ENCODE assay signal across 8 mouse cellular contexts in the genomic region with DNA sequence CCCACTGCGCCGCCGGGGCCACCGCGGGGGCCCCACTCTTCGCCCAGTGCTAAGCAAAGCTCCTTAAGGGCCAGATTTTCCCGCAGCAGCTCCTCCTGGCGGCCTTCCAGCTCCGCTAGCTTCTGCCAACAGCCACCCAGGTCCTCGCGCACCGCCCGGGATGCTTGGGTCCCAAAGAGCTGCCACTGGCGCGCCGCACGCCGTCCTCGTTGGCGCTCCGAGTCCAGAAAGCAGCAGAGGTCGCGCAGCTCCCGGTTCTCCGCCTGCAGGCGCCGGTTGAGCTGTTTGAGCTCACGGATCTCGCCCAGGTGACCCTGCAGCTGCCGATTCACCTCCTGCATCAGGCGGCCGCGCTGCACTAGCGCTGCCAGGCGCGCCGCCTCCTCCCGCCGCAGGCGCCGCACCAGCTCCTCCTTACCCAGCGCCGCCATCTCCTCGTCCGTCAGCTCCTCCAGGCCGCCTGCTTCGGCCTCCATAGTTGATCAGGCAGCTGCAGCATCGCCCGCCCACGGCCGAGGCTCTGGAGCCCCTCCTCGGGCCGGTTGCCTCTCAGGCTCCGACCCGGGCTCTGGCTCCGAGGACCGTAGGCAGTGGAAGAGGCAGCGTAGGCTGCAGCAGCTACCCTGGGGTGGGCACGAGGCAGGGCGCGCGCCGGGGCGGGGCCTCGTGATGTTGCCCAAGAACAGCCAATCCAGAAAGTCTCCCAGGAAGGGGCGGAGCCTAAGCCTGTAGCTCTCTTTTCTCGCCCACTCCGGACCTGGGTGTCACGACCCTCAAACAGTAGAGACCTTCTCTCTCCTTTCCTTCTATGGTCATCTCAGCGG. TPM values are rescaled to one million over a fixed set of nuclear protein-coding genes. Genes with fewer than 3 reads are reported as not detected.
A peak's percentile ranks its signal among the peaks of the same experiment; 100 is the strongest.
DNase-seq lines count a peak whose midpoint lies in the region; ATAC-seq and TF ChIP-seq lines count a peak whose summit lies in the region.

No protein-coding gene starts in this region.

- H3K27ac ChIP-seq in hindbrain, embryonic 15.5 days (replicated peaks) = peak overlapping the region; percentile 97

- H3K9ac ChIP-seq in hindbrain, embryonic 15.5 days = peak overlapping the region; percentile 89

- peaks cover 52% of the 10 kb centered on the region for H3K4me1 ChIP-seq in hindbrain, embryonic 15.5 days (replicated peaks)

- H3K4me3 ChIP-seq in hindbrain, embryonic 15.5 days = peak overlapping the region; percentile 81

- H3K9me3 ChIP-seq in hindbrain, embryonic 15.5 days = no peaks in the 10 kb centered on the region

- peak; percentile 77 for ATAC-seq in Patski
- peak; percentile 93 for ATAC-seq in hindbrain, embryonic 15.5 days (ENCODE audit: low FRiP score, low read depth)

- no peak for DNase-seq in Patski (ENCODE audit: low read depth, low spot score)
- peak; percentile 98 to 99 for DNase-seq in cerebellum, postnatal 14 days
- peak; percentile 94 to 95 for DNase-seq in frontal cortex, postnatal 25 days (ENCODE audit: low spot score in 2 of 2)
- peak; percentile 95 for DNase-seq in left cerebral cortex, adult 11 months (ENCODE audit: low spot score)
- peak; percentile 95 to 96 for DNase-seq in lung, postnatal 4 days
- peak; percentile 87 for DNase-seq in retina, postnatal 7 days (ENCODE audit: low read depth, low spot score)
- peak; percentile 90 for DNase-seq in urinary bladder, adult 2 months (ENCODE audit: low spot score)

- POLR2A ChIA-PET in Patski (lab: Charles Lee) = interaction anchor here (0.8 to 4.2 kb wide), 17 partner anchors 9 to 111 kb away, joined by 3 to 30 read pairs (median 4); a partner anchor contains a TSS

- H3K4me2 ChIP-seq in hindbrain, embryonic 15.5 days = peak overlapping the region; percentile 84

- CTCF ChIA-PET in Patski (lab: Charles Lee) = interaction anchor here (0.9 to 6.6 kb wide), 7 partner anchors 10 to 72 kb away, joined by 3 to 62 read pairs (median 12); a partner anchor contains a TSS

- WGBS in hindbrain, embryonic 15.5 days = under 1% methylated on average over 69 of the region's 70 CpGs

- no peak for TF ChIP-seq CTCF in Patski (IDR thresholded peaks at IDR 0.05)

- H3K36me3 ChIP-seq in hindbrain, embryonic 15.5 days = no peaks in the 10 kb centered on the region

- in situ Hi-C loops in Patski (cut with MboI; ENCODE audit: low pct_unique_long_range_greater_than_20kb) = no loop called here

- no peaks in the 10 kb centered on the region for H3K27me3 ChIP-seq in Patski
- H3K27me3 ChIP-seq in hindbrain, embryonic 15.5 days = no peaks in the 10 kb centered on the region; the same call in 1 of the 2 replicates

RNA-seq across cellular contexts. Expression of a gene that starts 0.6 kb away (rescaled TPM):
- 16.8 TPM for polyA plus RNA-seq in Patski (2021)
- 12.8 and 14.0 TPM in 2 replicates for polyA plus RNA-seq in hindbrain, embryonic 15.5 days (2015; fragmentation: Nextera tagmentation; extraction: Ambion mirVana)
- 11.3 and 15.1 TPM in 2 replicates for polyA plus RNA-seq in urinary bladder, adult 2 months (2012; rRNA removed)

RNA-seq across cellular contexts. Expression of a gene that starts 3.3 kb away (rescaled TPM):
- 92.2 TPM for polyA plus RNA-seq in Patski (2021)
- polyA plus RNA-seq in hindbrain, embryonic 15.5 days (2015; fragmentation: Nextera tagmentation; extraction: Ambion mirVana) = 147 and 160 TPM in 2 replicates
- 95.7 and 122 TPM in 2 replicates for polyA plus RNA-seq in urinary bladder, adult 2 months (2012; rRNA removed)

RNA-seq across cellular contexts. Expression of a gene that starts 9.8 kb away (rescaled TPM):
- polyA plus RNA-seq in Patski (2021) = 2.1 TPM
- not detected in 2 replicates for polyA plus RNA-seq in hindbrain, embryonic 15.5 days (2015; fragmentation: Nextera tagmentation; extraction: Ambion mirVana)
- 0.07 TPM in 1 of 2 replicates, not detected in the other for polyA plus RNA-seq in urinary bladder, adult 2 months (2012; rRNA removed)

RNA-seq across cellular contexts. Expression of a gene that starts 11.2 kb away (rescaled TPM):
- 0.42 TPM for polyA plus RNA-seq in Patski (2021)
- 4.3 and 5.7 TPM in 2 replicates for polyA plus RNA-seq in hindbrain, embryonic 15.5 days (2015; fragmentation: Nextera tagmentation; extraction: Ambion mirVana)
- polyA plus RNA-seq in urinary bladder, adult 2 months (2012; rRNA removed) = 2.6 and 4.0 TPM in 2 replicates

RNA-seq across cellular contexts. Expression of a gene that starts 16.6 kb away (rescaled TPM):
- 451 TPM for polyA plus RNA-seq in Patski (2021)
- 38.9 and 44.9 TPM in 2 replicates for polyA plus RNA-seq in hindbrain, embryonic 15.5 days (2015; fragmentation: Nextera tagmentation; extraction: Ambion mirVana)
- polyA plus RNA-seq in urinary bladder, adult 2 months (2012; rRNA removed) = 77.3 and 86.8 TPM in 2 replicates
